ENCODE assay signal across 23 mouse cellular contexts in genomic region chr8:125611024-125611798, GRCm38 (mm10). TPM values are rescaled to one million over a fixed set of nuclear protein-coding genes. Genes with fewer than 3 reads are reported as not detected.
DNase-seq lines count a peak whose midpoint lies in the region; ATAC-seq lines count a peak whose summit lies in the region.
"Had no signal": no experiment of that assay in that cellular context is flagged by ENCODE, and none has a peak within 500 bp of the region (broad histone marks: within the 10 kb centered on the region; RNA-seq: fewer than 3 reads in every experiment).

No protein-coding gene starts in this region.

- H3K4me1 ChIP-seq in hindbrain, embryonic 14.5 days (replicated peaks; ENCODE audit: control insufficient read depth, insufficient read depth, low read length): no peaks in the 10 kb centered on the region
- H3K4me1 ChIP-seq in hindbrain, embryonic 13.5 days (replicated peaks): no peaks in the 10 kb centered on the region
- H3K4me1 ChIP-seq: midbrain, embryonic 12.5 days had no signal

- no peak overlapping the region for H3K9ac ChIP-seq in hindbrain, embryonic 14.5 days
- H3K9ac ChIP-seq in hindbrain, embryonic 13.5 days: no peak overlapping the region
- H3K9ac ChIP-seq: embryonic facial prominence, embryonic 15.5 days; midbrain, embryonic 12.5 days; neural tube, embryonic 13.5 days had no signal

- no peak for ATAC-seq in hindbrain, embryonic 14.5 days (ENCODE audit: low FRiP score)
- ATAC-seq in hindbrain, embryonic 13.5 days (ENCODE audit: low FRiP score): no peak
- ATAC-seq: lung, postnatal 0 days had no signal

- H3K27ac ChIP-seq in hindbrain, embryonic 14.5 days: no peak overlapping the region
- H3K27ac ChIP-seq in hindbrain, embryonic 13.5 days: no peak overlapping the region
- H3K27ac ChIP-seq: embryonic facial prominence, embryonic 15.5 days; midbrain, embryonic 12.5 days; neural tube, embryonic 13.5 days had no signal

- intact Hi-C loops in left cerebral cortex, postnatal 4 days (cut with DNase I): no loop called here

- peak; percentile 61 for DNase-seq in hindbrain, embryonic 14.5 days (ENCODE audit: low spot score)
- DNase-seq in left cerebral cortex, postnatal 4 days: peak; percentile 54
- no peak for DNase-seq in left cerebral cortex, adult 11 months (ENCODE audit: low spot score)
- DNase-seq in right cerebral cortex, postnatal 10 days (ENCODE audit: low spot score in 2 of 2): peak; percentile 67 to 73
- DNase-seq in right cerebral cortex, postnatal 36 days (ENCODE audit: low spot score in 2 of 2): no peak
- DNase-seq in frontal cortex, adult 2 months (ENCODE audit: extremely low spot score in 1 of 2, low spot score in 1 of 2): no peak
- DNase-seq: adrenal gland, adult 2 months; cerebellum, adult 11-12 months; cerebellum, postnatal 25 days; gastrocnemius, postnatal 36 days; heart, postnatal 36 days; kidney, adult 11 months; kidney, postnatal 4 days; retina, postnatal 1 day; spleen, adult 18-20 months had no signal

- H3K4me2 ChIP-seq in hindbrain, embryonic 14.5 days (replicated peaks): no peak overlapping the region
- no peak overlapping the region for H3K4me2 ChIP-seq in hindbrain, embryonic 13.5 days
- H3K4me2 ChIP-seq: embryonic facial prominence, embryonic 15.5 days; midbrain, embryonic 12.5 days; neural tube, embryonic 13.5 days had no signal

- no peaks in the 10 kb centered on the region for H3K27me3 ChIP-seq in hindbrain, embryonic 14.5 days (ENCODE audit: control insufficient read depth, insufficient read depth, low read length)
- 0 out of 2 replicates have a peak, but pooled peaks cover 3% of the 10 kb centered on the region for H3K27me3 ChIP-seq in hindbrain, embryonic 13.5 days
- H3K27me3 ChIP-seq: embryonic facial prominence, embryonic 15.5 days; midbrain, embryonic 12.5 days; neural tube, embryonic 13.5 days had no signal

- WGBS in hindbrain, embryonic 14.5 days: 84% methylated on average over 10 of the region's 10 CpGs
- 88% methylated on average over 10 of the region's 10 CpGs for WGBS in hindbrain, embryonic 13.5 days

- H3K4me3 ChIP-seq in hindbrain, embryonic 14.5 days (replicated peaks; ENCODE audit: low read length): no peak overlapping the region
- no peak overlapping the region for H3K4me3 ChIP-seq in hindbrain, embryonic 13.5 days
- H3K4me3 ChIP-seq: embryonic facial prominence, embryonic 15.5 days; midbrain, embryonic 12.5 days; myocyte; neural tube, embryonic 13.5 days had no signal

- H3K36me3 ChIP-seq in hindbrain, embryonic 14.5 days (replicated peaks; ENCODE audit: control insufficient read depth, insufficient read depth): no peaks in the 10 kb centered on the region
- H3K36me3 ChIP-seq in hindbrain, embryonic 13.5 days: no peaks in the 10 kb centered on the region
- H3K36me3 ChIP-seq: embryonic facial prominence, embryonic 15.5 days; midbrain, embryonic 12.5 days; neural tube, embryonic 13.5 days had no signal

- no peaks in the 10 kb centered on the region for H3K9me3 ChIP-seq in hindbrain, embryonic 14.5 days (ENCODE audit: control insufficient read depth, low read length)
- H3K9me3 ChIP-seq in hindbrain, embryonic 13.5 days: no peaks in the 10 kb centered on the region; the same call in 1 of the 2 replicates
- H3K9me3 ChIP-seq: embryonic facial prominence, embryonic 15.5 days; midbrain, embryonic 12.5 days; neural tube, embryonic 13.5 days had no signal

RNA-seq across cellular contexts. Expression of gene Sipa1l2, which starts 41.6 kb away (rescaled TPM):
- 19.3 and 22.1 TPM in 2 replicates for polyA plus RNA-seq in hindbrain, embryonic 14.5 days (2014; fragmentation: Nextera tagmentation; extraction: Ambion mirVana)
- 24.7 and 26.5 TPM in 2 replicates for polyA plus RNA-seq in hindbrain, embryonic 13.5 days (2015; fragmentation: Nextera tagmentation; extraction: Ambion mirVana)
- 10 to 100 TPM; 43.2 to 46.9 TPM for total RNA-seq in left cerebral cortex, postnatal 4 days (2021)
- 26.7 and 29.7 TPM in 2 replicates for polyA plus RNA-seq in frontal cortex, adult 2 months (2012; rRNA removed)
- total RNA-seq: MEL had no signal

RNA-seq across cellular contexts. Expression of gene Map10, which starts 58.4 kb away (rescaled TPM):
- 8.7 and 10.2 TPM in 2 replicates for polyA plus RNA-seq in hindbrain, embryonic 14.5 days (2014; fragmentation: Nextera tagmentation; extraction: Ambion mirVana)
- 7.0 and 8.0 TPM in 2 replicates for polyA plus RNA-seq in hindbrain, embryonic 13.5 days (2015; fragmentation: Nextera tagmentation; extraction: Ambion mirVana)
- 1 to 10 TPM; 7.8 to 8.4 TPM for total RNA-seq in left cerebral cortex, postnatal 4 days (2021)
- 2.1 and 2.3 TPM in 2 replicates for polyA plus RNA-seq in frontal cortex, adult 2 months (2012; rRNA removed)
- total RNA-seq: MEL had no signal
- polyA plus RNA-seq: C2C12, myocyte had no signal

Comparison
In these comparisons a context has a peak if more than half of its experiments do, and no peak if none do; other contexts are left out.
1. DNase-seq: peak in hindbrain, embryonic 14.5 days (single experiment), left cerebral cortex, postnatal 4 days (single experiment) and right cerebral cortex, postnatal 10 days (2 of 2); none in left cerebral cortex, adult 11 months (single experiment), right cerebral cortex, postnatal 36 days (0 of 2) and frontal cortex, adult 2 months (0 of 2).